Mouse (Mus musculus) urinary bladder, postnatal 4 days (tissue): ENCODE measurements around the gene Ogfrl1.

Experiments
- DNase-seq, 2 experiments: peaks; one replicate each; pipeline ENCODE4 v3.0.0; 2021 to 2022; ENCODE audit warnings: low spot score in 2 of 2

Gene Ogfrl1

GRCm38 (mm10) chr1:23351756-23352155 lies 45.8 kb downstream of the Ogfrl1 start:
- no peak for DNase-seq

GRCm38 (mm10) chr1:23345633-23346032 lies 51.9 kb downstream of the Ogfrl1 start:
- DNase-seq, result no peak

GRCm38 (mm10) chr1:23342864-23343263 lies 54.7 kb downstream of the Ogfrl1 start:
- no peak for DNase-seq

- no peak for DNase-seq
Observed at GRCm38 (mm10) chr1:23342224-23342623, 55.3 kb downstream of the Ogfrl1 start.

GRCm38 (mm10) chr1:23335726-23336363 lies 61.7 kb downstream of the Ogfrl1 start:
- DNase-seq, result no peak

- DNase-seq, result no peak
Observed at GRCm38 (mm10) chr1:23335050-23335449, 62.5 kb downstream of the Ogfrl1 start.

GRCm38 (mm10) chr1:23332192-23332591 lies 65.4 kb downstream of the Ogfrl1 start:
- no peak for DNase-seq

GRCm38 (mm10) chr1:23325160-23325559 lies 72.4 kb downstream of the Ogfrl1 start:
- no peak for DNase-seq

- DNase-seq, result no peak
Observed at GRCm38 (mm10) chr1:23324226-23324625, 73.3 kb downstream of the Ogfrl1 start.

GRCm38 (mm10) chr1:23323286-23323685 lies 74.3 kb downstream of the Ogfrl1 start:
- DNase-seq, result no peak

GRCm38 (mm10) chr1:23322208-23322607 lies 75.4 kb downstream of the Ogfrl1 start:
- DNase-seq, result no peak

- DNase-seq, result no peak
Observed at GRCm38 (mm10) chr1:23321331-23321851, 76.2 kb downstream of the Ogfrl1 start.

- DNase-seq, result no peak
Observed at GRCm38 (mm10) chr1:23320591-23321195, 76.9 kb downstream of the Ogfrl1 start.
